Mouse (Mus musculus): ENCODE data around the gene Morc3. TPM values are rescaled to one million over a fixed set of nuclear protein-coding genes. Genes with fewer than 3 reads are reported as not detected.

Morc3 gene
- polyA plus RNA-seq, 1 experiment from 2014 or later = 25.3 TPM

DNA sequence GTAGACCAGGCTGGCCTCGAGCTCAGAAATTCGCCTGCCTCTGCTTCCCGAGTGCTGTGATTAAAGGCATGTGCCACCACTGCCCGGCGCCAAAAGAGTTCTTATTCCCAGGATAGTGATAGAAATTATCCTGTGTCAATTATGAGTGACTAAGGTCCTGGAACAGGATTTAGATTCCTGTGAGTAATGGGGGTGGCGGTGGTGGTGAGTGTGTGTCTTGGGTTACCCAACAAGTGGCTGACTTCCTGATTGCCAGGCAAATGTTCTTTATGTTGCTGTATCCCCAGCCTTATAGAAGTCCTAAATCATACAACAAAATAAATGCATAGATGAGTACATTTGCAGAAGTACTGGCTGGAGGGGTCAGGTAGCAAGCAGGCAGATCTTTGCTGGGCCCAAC, 1.6 kb downstream of the Morc3 start:
- Histone ChIP-seq H3K27ac (ENCODE audit: low read depth, low read length) (no peak overlapping the region), H3K4me1 (ENCODE audit: control insufficient read depth, insufficient read depth, low read length) (peaks cover 4% of the 10 kb centered on the region), H3K4me3 (ENCODE audit: low read depth, low read length) (peak overlapping the region; percentile 98; the same call in 1 of the 2 replicates), H3K4me2 (peak overlapping the region; percentile 87), H3K9ac (ENCODE audit: low read depth, low read length) (no peak overlapping the region), H3K27me3 (ENCODE audit: control insufficient read depth, insufficient read depth, low read length) (no peaks in the 10 kb centered on the region), H3K9me3 (replicated peaks; ENCODE audit: control insufficient read depth, low read length) (no peaks in the 10 kb centered on the region), H3K36me3 (ENCODE audit: control insufficient read depth, insufficient read depth, low read length) (no peaks in the 10 kb centered on the region; the same call in 1 of the 2 replicates)
- ATAC-seq (replicated peaks; ENCODE audit: insufficient number of reproducible peaks, low FRiP score, low TSS enrichment) = no peak
- 86% methylated on average over 6 of the region's 6 CpGs for WGBS (ENCODE audit: insufficient replicate concordance)

GRCm38 (mm10) chr16:93834076-93834475, 2.2 kb downstream of the Morc3 start:
- no peak overlapping the region for H3K4me3 ChIP-seq (ENCODE audit: low read depth, low read length)
- WGBS (ENCODE audit: insufficient replicate concordance) = 76% methylated on average over 2 of the region's 2 CpGs
- no peak overlapping the region for H3K9ac ChIP-seq (ENCODE audit: low read depth, low read length)
- H3K27ac ChIP-seq (ENCODE audit: low read depth, low read length) = no peak overlapping the region
- no peaks in the 10 kb centered on the region for H3K27me3 ChIP-seq (ENCODE audit: control insufficient read depth, insufficient read depth, low read length)
- peaks cover 4% of the 10 kb centered on the region for H3K4me1 ChIP-seq (ENCODE audit: control insufficient read depth, insufficient read depth, low read length)
- ATAC-seq (replicated peaks; ENCODE audit: insufficient number of reproducible peaks, low FRiP score, low TSS enrichment) = no peak
- no peak overlapping the region for H3K4me2 ChIP-seq
- H3K9me3 ChIP-seq (replicated peaks; ENCODE audit: control insufficient read depth, low read length) = peaks cover under 1% of the 10 kb centered on the region; the same call in 1 of the 2 replicates
- no peaks in the 10 kb centered on the region; the same call in 1 of the 2 replicates for H3K36me3 ChIP-seq (ENCODE audit: control insufficient read depth, insufficient read depth, low read length)

DNA sequence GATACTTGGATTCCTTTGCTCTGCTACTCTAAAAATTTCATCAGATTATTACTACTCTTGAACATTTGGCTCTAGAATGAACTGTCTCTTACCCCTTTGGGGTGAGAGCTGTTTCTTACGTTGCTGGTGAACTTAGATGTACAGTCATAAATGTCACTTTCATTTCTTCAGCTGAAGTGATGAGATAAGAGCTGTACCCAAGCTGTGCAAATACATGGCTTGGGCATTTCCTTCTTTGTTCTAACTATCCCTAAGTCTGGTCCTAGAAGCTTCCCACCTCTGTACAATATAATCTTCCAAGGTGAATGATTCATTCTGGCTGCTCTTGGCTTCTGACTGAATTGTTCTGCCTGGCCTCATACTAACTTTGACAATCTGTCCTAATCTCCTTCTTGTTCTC, 7.1 kb downstream of the Morc3 start:
- H3K9me3 ChIP-seq (replicated peaks; ENCODE audit: control insufficient read depth, low read length) = peaks cover 3% of the 10 kb centered on the region; the same call in 1 of the 2 replicates
- 92% methylated on average over 1 of the region's 1 CpGs for WGBS (ENCODE audit: insufficient replicate concordance)

GRCm38 (mm10) chr16:93850527-93850926, 18.6 kb downstream of the Morc3 start:
- peaks cover 31% of the 10 kb centered on the region for H3K36me3 ChIP-seq (ENCODE audit: control insufficient read depth, insufficient read depth, low read length)

More for the DNA sequence above, 7.1 kb downstream of the Morc3 start:
- no peak overlapping the region for H3K4me2 ChIP-seq
- no peak overlapping the region for H3K4me3 ChIP-seq (ENCODE audit: low read depth, low read length)
- H3K27me3 ChIP-seq (ENCODE audit: control insufficient read depth, insufficient read depth, low read length) = no peaks in the 10 kb centered on the region
- H3K27ac ChIP-seq (ENCODE audit: low read depth, low read length) = no peak overlapping the region
- ATAC-seq (replicated peaks; ENCODE audit: insufficient number of reproducible peaks, low FRiP score, low TSS enrichment) = no peak
- no peaks in the 10 kb centered on the region for H3K4me1 ChIP-seq (ENCODE audit: control insufficient read depth, insufficient read depth, low read length)
- H3K9ac ChIP-seq (ENCODE audit: low read depth, low read length) = no peak overlapping the region
- no peaks in the 10 kb centered on the region; the same call in 1 of the 2 replicates for H3K36me3 ChIP-seq (ENCODE audit: control insufficient read depth, insufficient read depth, low read length)

DNA sequence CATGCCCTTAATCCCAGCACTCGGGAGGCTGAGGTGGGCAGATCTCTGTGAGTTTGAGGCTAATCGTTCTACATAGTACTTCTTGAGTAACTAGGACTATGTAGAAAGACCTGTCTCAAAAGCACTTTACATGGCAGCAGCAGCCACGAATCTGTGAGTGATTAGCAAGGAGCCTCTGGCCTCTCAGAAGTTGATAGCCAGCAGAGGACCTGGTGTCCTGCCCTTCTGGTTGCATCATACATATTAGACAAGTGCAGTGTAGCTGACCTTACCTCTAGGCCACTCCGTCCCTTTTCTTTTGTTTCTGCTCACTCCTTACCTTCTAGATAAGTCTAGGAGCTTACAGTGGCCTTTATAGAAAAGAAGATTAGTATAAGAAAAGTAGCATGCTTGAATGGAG, 28.0 kb downstream of the Morc3 start:
- H3K36me3 ChIP-seq (ENCODE audit: control insufficient read depth, insufficient read depth, low read length) = peaks cover 36% of the 10 kb centered on the region
- 84% methylated on average over 4 of the region's 4 CpGs for WGBS (ENCODE audit: insufficient replicate concordance)

More at GRCm38 (mm10) chr16:93850527-93850926, 18.6 kb downstream of the Morc3 start:
- ATAC-seq (replicated peaks; ENCODE audit: insufficient number of reproducible peaks, low FRiP score, low TSS enrichment) = no peak
- Histone ChIP-seq H3K9ac (ENCODE audit: low read depth, low read length) (no peak overlapping the region), H3K4me2 (no peak overlapping the region), H3K9me3 (replicated peaks; ENCODE audit: control insufficient read depth, low read length) (no peaks in the 10 kb centered on the region), H3K4me1 (ENCODE audit: control insufficient read depth, insufficient read depth, low read length) (no peaks in the 10 kb centered on the region), H3K4me3 (ENCODE audit: low read depth, low read length) (no peak overlapping the region), H3K27ac (ENCODE audit: low read depth, low read length) (no peak overlapping the region), H3K27me3 (ENCODE audit: control insufficient read depth, insufficient read depth, low read length) (no peaks in the 10 kb centered on the region)
- WGBS (ENCODE audit: insufficient replicate concordance) = 93% methylated on average over 3 of the region's 3 CpGs

GRCm38 (mm10) chr16:93860686-93861085, 28.8 kb downstream of the Morc3 start:
- Histone ChIP-seq H3K27ac (ENCODE audit: low read depth, low read length) (no peak overlapping the region), H3K9ac (ENCODE audit: low read depth, low read length) (no peak overlapping the region), H3K36me3 (ENCODE audit: control insufficient read depth, insufficient read depth, low read length) (peaks cover 32% of the 10 kb centered on the region), H3K9me3 (replicated peaks; ENCODE audit: control insufficient read depth, low read length) (no peaks in the 10 kb centered on the region), H3K4me3 (ENCODE audit: low read depth, low read length) (no peak overlapping the region), H3K4me1 (ENCODE audit: control insufficient read depth, insufficient read depth, low read length) (no peaks in the 10 kb centered on the region), H3K4me2 (no peak overlapping the region), H3K27me3 (ENCODE audit: control insufficient read depth, insufficient read depth, low read length) (no peaks in the 10 kb centered on the region)
- no peak for ATAC-seq (replicated peaks; ENCODE audit: insufficient number of reproducible peaks, low FRiP score, low TSS enrichment)

More for the DNA sequence above, 28.0 kb downstream of the Morc3 start:
- no peak overlapping the region for H3K4me3 ChIP-seq (ENCODE audit: low read depth, low read length)
- H3K9me3 ChIP-seq (replicated peaks; ENCODE audit: control insufficient read depth, low read length) = no peaks in the 10 kb centered on the region
- H3K27me3 ChIP-seq (ENCODE audit: control insufficient read depth, insufficient read depth, low read length) = no peaks in the 10 kb centered on the region
- H3K9ac ChIP-seq (ENCODE audit: low read depth, low read length) = no peak overlapping the region
- no peaks in the 10 kb centered on the region for H3K4me1 ChIP-seq (ENCODE audit: control insufficient read depth, insufficient read depth, low read length)
- no peak overlapping the region for H3K4me2 ChIP-seq
- no peak overlapping the region for H3K27ac ChIP-seq (ENCODE audit: low read depth, low read length)
- no peak for ATAC-seq (replicated peaks; ENCODE audit: insufficient number of reproducible peaks, low FRiP score, low TSS enrichment)

GRCm38 (mm10) chr16:93874841-93875240, 42.9 kb downstream of the Morc3 start:
- no peak overlapping the region for H3K4me2 ChIP-seq
- no peaks in the 10 kb centered on the region for H3K27me3 ChIP-seq (ENCODE audit: control insufficient read depth, insufficient read depth, low read length)
- H3K9me3 ChIP-seq (replicated peaks; ENCODE audit: control insufficient read depth, low read length) = no peaks in the 10 kb centered on the region
- WGBS (ENCODE audit: insufficient replicate concordance) = 89% methylated on average over 13 of the region's 13 CpGs
- H3K4me1 ChIP-seq (ENCODE audit: control insufficient read depth, insufficient read depth, low read length) = no peaks in the 10 kb centered on the region
- ATAC-seq (replicated peaks; ENCODE audit: insufficient number of reproducible peaks, low FRiP score, low TSS enrichment) = no peak
- no peak overlapping the region for H3K4me3 ChIP-seq (ENCODE audit: low read depth, low read length)
- H3K9ac ChIP-seq (ENCODE audit: low read depth, low read length) = no peak overlapping the region
- H3K36me3 ChIP-seq (ENCODE audit: control insufficient read depth, insufficient read depth, low read length) = peaks cover 38% of the 10 kb centered on the region
- no peak overlapping the region for H3K27ac ChIP-seq (ENCODE audit: low read depth, low read length)

DNA sequence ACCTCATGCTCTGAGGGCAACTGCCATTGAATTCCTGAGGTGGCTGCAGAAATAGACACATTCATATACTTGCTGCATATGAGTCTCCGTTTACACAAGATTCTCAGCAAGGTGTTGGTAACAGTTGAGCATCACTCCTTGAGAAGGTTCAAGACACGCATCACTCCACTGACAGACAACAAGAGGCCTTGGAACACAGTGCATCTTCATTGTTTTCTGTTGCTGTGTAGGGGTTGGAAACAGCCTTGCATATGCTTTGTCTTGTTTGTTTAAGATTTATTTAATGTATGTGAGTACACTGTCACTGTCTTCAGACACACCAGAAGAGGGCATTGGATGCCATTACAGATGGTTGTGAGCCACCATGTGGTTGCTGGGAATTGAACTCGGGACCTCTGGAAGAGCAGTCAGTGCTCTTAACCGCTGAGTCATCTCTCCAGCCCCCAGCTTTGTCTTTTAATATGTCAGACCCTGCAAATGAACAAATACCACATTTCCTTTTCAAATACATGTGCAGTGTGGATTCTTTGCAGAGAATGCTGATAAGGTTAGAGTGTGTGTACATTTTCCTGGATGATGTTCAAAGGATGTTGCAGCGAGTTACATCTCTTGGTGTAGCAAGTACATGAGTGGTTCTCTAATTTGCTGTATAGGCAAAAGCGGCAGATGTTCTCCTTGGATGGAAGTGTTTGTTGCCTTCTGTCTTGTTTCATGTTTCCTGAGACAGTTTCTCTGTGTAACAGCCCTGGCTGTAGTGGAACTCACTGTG, 45.9 kb downstream of the Morc3 start:
- WGBS (ENCODE audit: insufficient replicate concordance) = 80% methylated on average over 6 of the region's 6 CpGs
- H3K27ac ChIP-seq (ENCODE audit: low read depth, low read length) = no peak overlapping the region

More for the DNA sequence above, 45.9 kb downstream of the Morc3 start:
- H3K9ac ChIP-seq (ENCODE audit: low read depth, low read length) = no peak overlapping the region
- H3K4me3 ChIP-seq (ENCODE audit: low read depth, low read length) = no peak overlapping the region
- H3K36me3 ChIP-seq (ENCODE audit: control insufficient read depth, insufficient read depth, low read length) = peaks cover 19% of the 10 kb centered on the region
- no peaks in the 10 kb centered on the region for H3K4me1 ChIP-seq (ENCODE audit: control insufficient read depth, insufficient read depth, low read length)
- H3K27me3 ChIP-seq (ENCODE audit: control insufficient read depth, insufficient read depth, low read length) = no peaks in the 10 kb centered on the region
- no peak overlapping the region for H3K4me2 ChIP-seq
- ATAC-seq (replicated peaks; ENCODE audit: insufficient number of reproducible peaks, low FRiP score, low TSS enrichment) = no peak
- no peaks in the 10 kb centered on the region for H3K9me3 ChIP-seq (replicated peaks; ENCODE audit: control insufficient read depth, low read length)
